8 mouse cellular contexts compared by ENCODE assay signal in the genomic region with DNA sequence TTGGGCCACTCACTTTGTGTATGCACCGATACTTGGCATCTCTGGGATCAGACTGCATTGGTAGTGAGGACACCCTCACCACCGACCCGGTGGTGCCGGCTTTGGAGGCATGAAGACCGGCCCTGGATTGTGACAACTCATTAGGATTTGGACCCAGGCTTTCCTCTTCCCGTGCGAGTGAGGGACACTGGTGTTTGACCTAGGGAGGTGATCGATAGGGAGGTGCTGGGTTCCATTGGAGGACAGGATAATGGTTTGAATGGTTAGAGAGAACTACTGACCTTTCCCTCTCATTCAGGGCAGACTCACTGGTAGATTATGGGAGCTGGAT. TPM values are rescaled to one million over a fixed set of nuclear protein-coding genes. Genes with fewer than 3 reads are reported as not detected.
A peak's percentile ranks its signal among the peaks of the same experiment; 100 is the strongest.
DNase-seq lines count a peak whose midpoint lies in the region; ATAC-seq and TF ChIP-seq lines count a peak whose summit lies in the region.

No protein-coding gene starts in this region.

- intact Hi-C loops in gastrocnemius, adult 2 months (cut with DNase I), result loop anchor here (2.0 kb wide), 1 partner anchor 16 kb away; no protein-coding TSS in a partner anchor
- intact Hi-C loops in gastrocnemius, postnatal 14 days (cut with DNase I; ENCODE audit: low total_unique reads), result no loop called here

- 1% methylated on average over 8 of the region's 8 CpGs for WGBS in forebrain, embryonic 11.5 days
- under 1% methylated on average over 8 of the region's 8 CpGs for WGBS in liver, embryonic 12.5 days (ENCODE audit: insufficient replicate concordance)

- H3K27ac ChIP-seq in gastrocnemius, adult 2 months, result peak overlapping the region; percentile 96
- peak overlapping the region; percentile 53; the same call in 1 of the 2 replicates for H3K27ac ChIP-seq in forebrain, embryonic 11.5 days (ENCODE audit: low read depth, low read length)
- peak overlapping the region; percentile 82 for H3K27ac ChIP-seq in liver, embryonic 12.5 days

- peak overlapping the region; percentile 80 for H3K4me3 ChIP-seq in gastrocnemius, adult 2 months
- H3K4me3 ChIP-seq in forebrain, embryonic 11.5 days (ENCODE audit: low read depth, low read length), result peak overlapping the region; percentile 86
- H3K4me3 ChIP-seq in liver, embryonic 12.5 days, result peak overlapping the region; percentile 71

- H3K9me3 ChIP-seq in forebrain, embryonic 11.5 days (ENCODE audit: control insufficient read depth, low read length), result no peaks in the 10 kb centered on the region
- H3K9me3 ChIP-seq in liver, embryonic 12.5 days (replicated peaks), result no peaks in the 10 kb centered on the region

- peaks cover 11% of the 10 kb centered on the region; the same call in 1 of the 2 replicates for H3K4me1 ChIP-seq in forebrain, embryonic 11.5 days (replicated peaks; ENCODE audit: control insufficient read depth, insufficient read depth, low read length)
- H3K4me1 ChIP-seq in liver, embryonic 12.5 days, result peaks cover 61% of the 10 kb centered on the region

- no peak for DNase-seq in gastrocnemius, adult 2 months
- no peak for DNase-seq in gastrocnemius, postnatal 14 days
- peak; percentile 44 for DNase-seq in 3T3-L1 (ENCODE audit: low read depth, low spot score)
- no peak for DNase-seq in forebrain, embryonic 11.5 days (ENCODE audit: low spot score)
- DNase-seq in thymus, adult 18-20 months, result no peak
- no peak for DNase-seq in testis, postnatal 14 days (ENCODE audit: low spot score)
- DNase-seq in gastrocnemius, postnatal 10 days, result no peak

- H3K36me3 ChIP-seq in forebrain, embryonic 11.5 days (ENCODE audit: control insufficient read depth, insufficient read depth, low read length), result no peaks in the 10 kb centered on the region
- peaks cover 4% of the 10 kb centered on the region; the same call in 1 of the 2 replicates for H3K36me3 ChIP-seq in liver, embryonic 12.5 days

- no peaks in the 10 kb centered on the region for H3K27me3 ChIP-seq in forebrain, embryonic 11.5 days (ENCODE audit: control insufficient read depth, insufficient read depth, low read length)
- no peaks in the 10 kb centered on the region for H3K27me3 ChIP-seq in liver, embryonic 12.5 days (replicated peaks)

- peak overlapping the region; percentile 90 for H3K4me2 ChIP-seq in forebrain, embryonic 11.5 days (ENCODE audit: low read depth, low read length, severe bottlenecking)
- peak overlapping the region; percentile 80 for H3K4me2 ChIP-seq in liver, embryonic 12.5 days

- H3K9ac ChIP-seq in forebrain, embryonic 11.5 days (ENCODE audit: low read length), result peak overlapping the region; percentile 91
- peak overlapping the region; percentile 75 for H3K9ac ChIP-seq in liver, embryonic 12.5 days

- ATAC-seq in forebrain, embryonic 11.5 days (replicated peaks; ENCODE audit: low FRiP score), result no peak; the same call in 1 of the 2 replicates
- no peak; the same call in 1 of the 2 replicates for ATAC-seq in liver, embryonic 12.5 days

- TF ChIP-seq CTCF in gastrocnemius, adult 2 months (IDR thresholded peaks at IDR 0.05), result no peak

RNA-seq across cellular contexts. Expression of a gene that starts 0.6 kb away (rescaled TPM):
- 10 to 100 TPM; 53.5 to 66.1 TPM for total RNA-seq in gastrocnemius, adult 2 months (2021)
- total RNA-seq in gastrocnemius, postnatal 14 days (2021), result 10 to 100 TPM; 46.7 to 51.9 TPM
- 69.9 and 77.2 TPM in 2 replicates for polyA plus RNA-seq in forebrain, embryonic 11.5 days (2014; fragmentation: Nextera tagmentation; extraction: Ambion mirVana)
- 29.8 and 31.1 TPM in 2 replicates for polyA plus RNA-seq in liver, embryonic 12.5 days (2016; fragmentation: Nextera tagmentation; extraction: Ambion mirVana)
- total RNA-seq in gastrocnemius, postnatal 10 days (2021), result 10 to 100 TPM; 62.2 to 68.4 TPM

RNA-seq across cellular contexts. Expression of a gene that starts 6.5 kb away (rescaled TPM):
- 10 to 100 TPM; 30.3 to 44.8 TPM for total RNA-seq in gastrocnemius, adult 2 months (2021)
- 10 to 100 TPM; 25.2 to 26.1 TPM for total RNA-seq in gastrocnemius, postnatal 14 days (2021)
- 23.9 TPM in 2 replicates for polyA plus RNA-seq in forebrain, embryonic 11.5 days (2014; fragmentation: Nextera tagmentation; extraction: Ambion mirVana)
- polyA plus RNA-seq in liver, embryonic 12.5 days (2016; fragmentation: Nextera tagmentation; extraction: Ambion mirVana), result 14.7 and 16.8 TPM in 2 replicates
- total RNA-seq in gastrocnemius, postnatal 10 days (2021), result 10 to 100 TPM; 28.1 to 33.4 TPM

RNA-seq across cellular contexts. Expression of a gene that starts 51.4 kb away (rescaled TPM):
- total RNA-seq in gastrocnemius, adult 2 months (2021), result not detected
- not detected for total RNA-seq in gastrocnemius, postnatal 14 days (2021)
- polyA plus RNA-seq in forebrain, embryonic 11.5 days (2014; fragmentation: Nextera tagmentation; extraction: Ambion mirVana), result 0.36 TPM in 1 of 2 replicates, not detected in the other
- 0.13 and 0.16 TPM in 2 replicates for polyA plus RNA-seq in liver, embryonic 12.5 days (2016; fragmentation: Nextera tagmentation; extraction: Ambion mirVana)
- total RNA-seq in gastrocnemius, postnatal 10 days (2021), result not detected

RNA-seq across cellular contexts. Expression of a gene that starts 51.9 kb away (rescaled TPM):
- total RNA-seq in gastrocnemius, adult 2 months (2021), result 10 to 100 TPM; 10.5 to 13.7 TPM
- 10 to 100 TPM; 23.3 to 23.8 TPM for total RNA-seq in gastrocnemius, postnatal 14 days (2021)
- polyA plus RNA-seq in forebrain, embryonic 11.5 days (2014; fragmentation: Nextera tagmentation; extraction: Ambion mirVana), result 120 and 137 TPM in 2 replicates
- polyA plus RNA-seq in liver, embryonic 12.5 days (2016; fragmentation: Nextera tagmentation; extraction: Ambion mirVana), result 61.2 and 62.7 TPM in 2 replicates
- total RNA-seq in gastrocnemius, postnatal 10 days (2021), result 10 to 100 TPM; 32.6 to 35.2 TPM
